Mouse (Mus musculus): Measurements from ENCODE around the gene Mocs1. TPM values are rescaled to one million over a fixed set of nuclear protein-coding genes. Genes with fewer than 3 reads are reported as not detected.

The Mocs1 gene
- polyA plus RNA-seq (2014; fragmentation: Illumina TruSeq; extraction: RNeasy Lipid Tissue Mini Kit (QIAGEN cat#74804); ENCODE audit: insufficient read depth, low read depth, low replicate concordance): 14.1 TPM

GRCm38 (mm10) chr17:49428239-49428688 lies at the start of gene Mocs1:
Gene Mocs1, plus strand, starts transcription at chr17:49428362.

Other genes starting within 250 kb of the Mocs1 start
- 2.9 TPM for gene Daam2, start 136.0 kb downstream of the Mocs1 start, polyA plus RNA-seq (2014; fragmentation: Illumina TruSeq; extraction: RNeasy Lipid Tissue Mini Kit (QIAGEN cat#74804); ENCODE audit: insufficient read depth, low read depth, low replicate concordance)
- gene Kif6, start 186.8 kb downstream of the Mocs1 start, polyA plus RNA-seq (2014; fragmentation: Illumina TruSeq; extraction: RNeasy Lipid Tissue Mini Kit (QIAGEN cat#74804); ENCODE audit: insufficient read depth, low read depth, low replicate concordance): 1.2 TPM

Measured in lung, adult 10 weeks (tissue).